Mouse (Mus musculus) ES-Bruce4 (cell line): ENCODE measurements around the gene Cnga1.

ENCODE experiments used
- CTCF ChIP-seq: IDR thresholded peaks from one replicate; pipeline ENCODE4 v1.8.1; 2011; ENCODE audit warnings: low read depth, low read length
- EP300 ChIP-seq: IDR thresholded peaks from 2 replicates; pipeline ENCODE4 v1.6.1; 2011; ENCODE audit warnings: low read depth, low read length; ENCODE audit not compliant: insufficient read depth
- POLR2A ChIP-seq: IDR thresholded peaks from one replicate; pipeline ENCODE4 v1.8.1; 2011; ENCODE audit warnings: low read length; ENCODE audit not compliant: insufficient read depth

- TF ChIP-seq POLR2A (no peak), CTCF (no peak), EP300 (no peak)
Observed at GRCm38 (mm10) chr5:72634791-72635271, 9.2 kb downstream of the Cnga1 start.
